Mouse (Mus musculus): ENCODE data around the gene Snrnp200. TPM values are rescaled to one million over a fixed set of nuclear protein-coding genes. Genes with fewer than 3 reads are reported as not detected.
"Not testable (repeated sequence)": the region's sequence is repeated elsewhere in the genome, so short reads cannot be mapped to it uniquely, and the experiment has no call there.

Gene Snrnp200
- polyA plus RNA-seq, 1 experiment from 2014 or later = 92.9 TPM

GRCm38 (mm10) chr2:127262480-127262879, 54.3 kb downstream of the Snrnp200 start:
- H3K9me3 ChIP-seq (replicated peaks) = no peaks in the 10 kb centered on the region
- no peak overlapping the region for H3K27ac ChIP-seq (replicated peaks)
- no peak for DNase-seq (ENCODE audit: low spot score)
- H3K27me3 ChIP-seq (ENCODE audit: low read depth, poor library complexity, severe bottlenecking) = no peaks in the 10 kb centered on the region
- peaks cover 27% of the 10 kb centered on the region for H3K36me3 ChIP-seq
- H3K4me1 ChIP-seq = no peaks in the 10 kb centered on the region
- no peak overlapping the region for H3K4me3 ChIP-seq

- DNase-seq (ENCODE audit: low spot score) = no peak
- no peak overlapping the region for H3K4me3 ChIP-seq
- no peak overlapping the region for H3K27ac ChIP-seq (replicated peaks)
- H3K27me3 ChIP-seq (ENCODE audit: low read depth, poor library complexity, severe bottlenecking) = no peaks in the 10 kb centered on the region
- no peaks in the 10 kb centered on the region for H3K9me3 ChIP-seq (replicated peaks)
- WGBS = 39% methylated on average over 4 of the region's 4 CpGs
- peaks cover 5% of the 10 kb centered on the region for H3K36me3 ChIP-seq
- peaks cover 14% of the 10 kb centered on the region for H3K4me1 ChIP-seq
Observed at GRCm38 (mm10) chr2:127267854-127268253, 59.7 kb downstream of the Snrnp200 start.

- Histone ChIP-seq H3K4me3 (peak within 1 kb of the TSS; percentile 97), H3K36me3 (peaks cover 8% of the 10 kb centered on the region), H3K27me3 (ENCODE audit: low read depth, poor library complexity, severe bottlenecking) (no peaks in the 10 kb centered on the region), H3K27ac (replicated peaks) (peak within 1 kb of the TSS; percentile 97), H3K4me1 (peaks cover 17% of the 10 kb centered on the region), H3K9me3 (replicated peaks) (no peaks in the 10 kb centered on the region)
- under 1% methylated on average over 49 of the region's 49 CpGs for WGBS
- peak; percentile 97 for DNase-seq (ENCODE audit: low spot score)
Observed at GRCm38 (mm10) chr2:127269491-127270299, 61.5 kb downstream of the Snrnp200 start, which contains the start of gene Stard7. Stard7 (plus strand) TSS chr2:127270218.

GRCm38 (mm10) chr2:127270300-127271041, 62.3 kb downstream of the Snrnp200 start:
- WGBS = under 1% methylated on average over 75 of the region's 75 CpGs
- H3K27me3 ChIP-seq (ENCODE audit: low read depth, poor library complexity, severe bottlenecking) = no peaks in the 10 kb centered on the region
- peaks cover 21% of the 10 kb centered on the region for H3K4me1 ChIP-seq
- peak overlapping the region; percentile 97 for H3K27ac ChIP-seq (replicated peaks)
- DNase-seq (ENCODE audit: low spot score) = peak; percentile 86
- H3K4me3 ChIP-seq = peak overlapping the region; percentile 97
- peaks cover 8% of the 10 kb centered on the region for H3K36me3 ChIP-seq
- H3K9me3 ChIP-seq (replicated peaks) = no peaks in the 10 kb centered on the region

- peak; percentile 16 for DNase-seq (ENCODE audit: low spot score)
- H3K4me3 ChIP-seq = peak overlapping the region; percentile 97
- no peaks in the 10 kb centered on the region for H3K9me3 ChIP-seq (replicated peaks)
- peaks cover 21% of the 10 kb centered on the region for H3K4me1 ChIP-seq
- H3K27me3 ChIP-seq (ENCODE audit: low read depth, poor library complexity, severe bottlenecking) = no peaks in the 10 kb centered on the region
- H3K27ac ChIP-seq (replicated peaks) = peak overlapping the region; percentile 97
- H3K36me3 ChIP-seq = peaks cover 8% of the 10 kb centered on the region
- 27% methylated on average over 8 of the region's 8 CpGs for WGBS
Observed at GRCm38 (mm10) chr2:127271042-127271515, 62.9 kb downstream of the Snrnp200 start.

- 89% methylated on average over 4 of the region's 4 CpGs for WGBS
- H3K27ac ChIP-seq (replicated peaks); H3K27me3 ChIP-seq (ENCODE audit: low read depth, poor library complexity, severe bottlenecking); H3K36me3 ChIP-seq; DNase-seq (ENCODE audit: low spot score); H3K9me3 ChIP-seq (replicated peaks): not testable (repeated sequence)
- Histone ChIP-seq H3K4me3 (peak overlapping the region; percentile 97; the same call in 1 of the 2 replicates), H3K4me1 (peaks cover 21% of the 10 kb centered on the region)
Observed at GRCm38 (mm10) chr2:127272049-127272448, 63.9 kb downstream of the Snrnp200 start.

- H3K27me3 ChIP-seq (ENCODE audit: low read depth, poor library complexity, severe bottlenecking) = no peaks in the 10 kb centered on the region
- H3K4me1 ChIP-seq = peaks cover 21% of the 10 kb centered on the region
- 97% methylated on average over 3 of the region's 3 CpGs for WGBS
- no peak for DNase-seq (ENCODE audit: low spot score)
- no peaks in the 10 kb centered on the region for H3K9me3 ChIP-seq (replicated peaks)
- H3K4me3 ChIP-seq = no peak overlapping the region
- peaks cover 8% of the 10 kb centered on the region for H3K36me3 ChIP-seq
- no peak overlapping the region for H3K27ac ChIP-seq (replicated peaks)
Observed at GRCm38 (mm10) chr2:127272806-127273205, 64.6 kb downstream of the Snrnp200 start.

GRCm38 (mm10) chr2:127274590-127274989, 66.4 kb downstream of the Snrnp200 start:
- Histone ChIP-seq H3K9me3 (replicated peaks) (no peaks in the 10 kb centered on the region), H3K36me3 (peaks cover 8% of the 10 kb centered on the region), H3K4me3 (no peak overlapping the region), H3K27me3 (ENCODE audit: low read depth, poor library complexity, severe bottlenecking) (no peaks in the 10 kb centered on the region), H3K27ac (replicated peaks) (no peak overlapping the region), H3K4me1 (peaks cover 19% of the 10 kb centered on the region)
- no peak for DNase-seq (ENCODE audit: low spot score)
- WGBS = 94% methylated on average over 2 of the region's 2 CpGs

- Histone ChIP-seq H3K27ac (replicated peaks) (no peak overlapping the region), H3K4me1 (peaks cover 16% of the 10 kb centered on the region), H3K36me3 (peaks cover 8% of the 10 kb centered on the region), H3K27me3 (ENCODE audit: low read depth, poor library complexity, severe bottlenecking) (no peaks in the 10 kb centered on the region), H3K9me3 (replicated peaks) (no peaks in the 10 kb centered on the region), H3K4me3 (no peak overlapping the region)
- DNase-seq (ENCODE audit: low spot score) = no peak
- 87% methylated on average over 5 of the region's 5 CpGs for WGBS
Observed at GRCm38 (mm10) chr2:127275551-127276320, 67.5 kb downstream of the Snrnp200 start.

- H3K27ac ChIP-seq (replicated peaks) = no peak overlapping the region
- no peaks in the 10 kb centered on the region for H3K9me3 ChIP-seq (replicated peaks)
- peaks cover 7% of the 10 kb centered on the region for H3K4me1 ChIP-seq
- no peaks in the 10 kb centered on the region for H3K36me3 ChIP-seq
- no peaks in the 10 kb centered on the region for H3K27me3 ChIP-seq (ENCODE audit: low read depth, poor library complexity, severe bottlenecking)
- H3K4me3 ChIP-seq = no peak overlapping the region
- DNase-seq (ENCODE audit: low spot score) = no peak
Observed at GRCm38 (mm10) chr2:127278162-127278561, 70.0 kb downstream of the Snrnp200 start.

Data from midbrain, embryonic 10.5 days (tissue).